23 mouse cellular contexts compared by ENCODE assay signal in the genomic region with DNA sequence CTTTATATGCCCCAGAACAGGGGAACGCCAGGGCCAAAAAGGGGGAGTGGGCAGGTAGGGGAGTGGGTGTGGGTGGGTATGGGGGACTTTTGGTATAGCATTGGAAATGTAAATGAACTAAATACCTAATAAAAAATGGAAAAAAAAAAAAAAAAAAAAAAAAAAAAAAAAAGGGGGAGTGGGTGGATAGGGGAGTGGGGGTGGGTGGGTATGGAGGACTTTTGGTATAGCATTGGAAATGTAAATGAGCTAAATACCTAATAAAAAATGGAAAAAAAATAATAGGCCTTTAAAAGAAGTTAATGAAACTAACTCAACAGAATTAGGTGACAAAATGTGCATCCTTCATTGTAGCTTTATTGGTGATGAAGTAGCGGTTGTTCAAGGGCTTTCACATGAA. TPM values are rescaled to one million over a fixed set of nuclear protein-coding genes. Genes with fewer than 3 reads are reported as not detected.
DNase-seq lines count a peak whose midpoint lies in the region; ATAC-seq lines count a peak whose summit lies in the region.
"Not testable (repeated sequence)": the region's sequence is repeated elsewhere in the genome, so short reads cannot be mapped to it uniquely, and the experiment has no call there.
"Had no signal": no experiment of that assay in that cellular context is flagged by ENCODE, and none has a peak within 500 bp of the region (broad histone marks: within the 10 kb centered on the region; RNA-seq: fewer than 3 reads in every experiment).

No protein-coding gene starts in this region.

- not testable (repeated sequence) for H3K4me3 ChIP-seq in embryonic facial prominence, embryonic 12.5 days; heart, embryonic 11.5 days (ENCODE audit: low read depth, low read length); hindbrain, embryonic 13.5 days; intestine, embryonic 14.5 days (ENCODE audit: low read depth, low read length); liver, embryonic 12.5 days; midbrain, embryonic 11.5 days (ENCODE audit: low read depth, low read length); midbrain, embryonic 16.5 days (ENCODE audit: low read depth, low read length); neural tube, embryonic 14.5 days (ENCODE audit: low read depth, low read length)

- not testable (repeated sequence) for H3K9me3 ChIP-seq in embryonic facial prominence, embryonic 12.5 days; heart, embryonic 11.5 days (replicated peaks; ENCODE audit: control insufficient read depth, low read length); hindbrain, embryonic 13.5 days; intestine, embryonic 14.5 days (ENCODE audit: control insufficient read depth, low read length); liver, embryonic 12.5 days (replicated peaks); midbrain, embryonic 11.5 days (ENCODE audit: control insufficient read depth, low read length); midbrain, embryonic 16.5 days (replicated peaks; ENCODE audit: control insufficient read depth, low read length, poor library complexity, severe bottlenecking); neural tube, embryonic 14.5 days (ENCODE audit: control insufficient read depth, low read length)

- H3K27ac ChIP-seq in embryonic facial prominence, embryonic 12.5 days; heart, embryonic 11.5 days (ENCODE audit: low read depth, low read length); hindbrain, embryonic 13.5 days; intestine, embryonic 14.5 days (ENCODE audit: low read depth); liver, embryonic 12.5 days; midbrain, embryonic 11.5 days (ENCODE audit: low read depth, low read length); midbrain, embryonic 16.5 days (ENCODE audit: low read length); neural tube, embryonic 14.5 days (ENCODE audit: low read depth, low read length): not testable (repeated sequence)

- H3K4me1 ChIP-seq in embryonic facial prominence, embryonic 12.5 days; heart, embryonic 11.5 days (ENCODE audit: control insufficient read depth, insufficient read depth, low read length); hindbrain, embryonic 13.5 days (replicated peaks); intestine, embryonic 14.5 days (replicated peaks; ENCODE audit: control insufficient read depth, insufficient read depth, low read length); liver, embryonic 12.5 days; midbrain, embryonic 11.5 days (ENCODE audit: control insufficient read depth, insufficient read depth, low read length); midbrain, embryonic 16.5 days (ENCODE audit: control insufficient read depth, insufficient read depth, low read length); neural tube, embryonic 14.5 days (ENCODE audit: control insufficient read depth, insufficient read depth, low read length): not testable (repeated sequence)

- not testable (repeated sequence) for H3K9ac ChIP-seq in embryonic facial prominence, embryonic 12.5 days; heart, embryonic 11.5 days (ENCODE audit: low read depth, low read length); hindbrain, embryonic 13.5 days; intestine, embryonic 14.5 days (ENCODE audit: low read length); liver, embryonic 12.5 days; midbrain, embryonic 11.5 days (ENCODE audit: low read length); midbrain, embryonic 16.5 days (ENCODE audit: low read depth, low read length); neural tube, embryonic 14.5 days (replicated peaks; ENCODE audit: low read depth, low read length)

- 0 out of 2 replicates have a peak, but pooled peaks have one; percentile 67 for ATAC-seq in embryonic facial prominence, embryonic 12.5 days (ENCODE audit: insufficient number of reproducible peaks, insufficient read depth, low FRiP score, low TSS enrichment)
- peak; percentile 77; the same call in 1 of the 2 replicates for ATAC-seq in heart, embryonic 11.5 days (replicated peaks; ENCODE audit: insufficient number of reproducible peaks, low FRiP score, low TSS enrichment)
- ATAC-seq in hindbrain, embryonic 13.5 days (ENCODE audit: low FRiP score) = peak; percentile 98
- ATAC-seq in intestine, embryonic 14.5 days (replicated peaks; ENCODE audit: low FRiP score, low TSS enrichment, low read depth) = peak; percentile 81
- peak; percentile 75; the same call in 1 of the 2 replicates for ATAC-seq in liver, embryonic 12.5 days
- ATAC-seq in midbrain, embryonic 11.5 days (ENCODE audit: low FRiP score) = peak; percentile 93
- 0 out of 2 replicates have a peak, but pooled peaks have one; percentile 75 for ATAC-seq in midbrain, embryonic 16.5 days
- peak; percentile 75 for ATAC-seq in neural tube, embryonic 14.5 days (ENCODE audit: low read depth)

- not testable (repeated sequence) for H3K4me2 ChIP-seq in embryonic facial prominence, embryonic 12.5 days (replicated peaks); heart, embryonic 11.5 days; hindbrain, embryonic 13.5 days; intestine, embryonic 14.5 days (ENCODE audit: low read length); liver, embryonic 12.5 days; midbrain, embryonic 11.5 days; midbrain, embryonic 16.5 days (ENCODE audit: low read length); neural tube, embryonic 14.5 days (ENCODE audit: low read depth, low read length)

- H3K27me3 ChIP-seq in embryonic facial prominence, embryonic 12.5 days; heart, embryonic 11.5 days (ENCODE audit: control insufficient read depth, insufficient read depth, low read length); hindbrain, embryonic 13.5 days; intestine, embryonic 14.5 days (replicated peaks; ENCODE audit: control insufficient read depth, insufficient read depth, low read length); liver, embryonic 12.5 days (replicated peaks); midbrain, embryonic 11.5 days (ENCODE audit: control insufficient read depth, insufficient read depth, low read length); midbrain, embryonic 16.5 days (ENCODE audit: control insufficient read depth, insufficient read depth, low read depth, low read length); neural tube, embryonic 14.5 days (ENCODE audit: control insufficient read depth, insufficient read depth, low read length): not testable (repeated sequence)

- WGBS in embryonic facial prominence, embryonic 12.5 days = 92% methylated on average over 1 of the region's 2 CpGs
- 93% methylated on average over 1 of the region's 2 CpGs for WGBS in heart, embryonic 11.5 days (ENCODE audit: insufficient replicate concordance)
- WGBS in hindbrain, embryonic 13.5 days = 98% methylated on average over 1 of the region's 2 CpGs
- WGBS in intestine, embryonic 14.5 days = 95% methylated on average over 1 of the region's 2 CpGs
- 85% methylated on average over 1 of the region's 2 CpGs for WGBS in liver, embryonic 12.5 days (ENCODE audit: insufficient replicate concordance)
- 91% methylated on average over 1 of the region's 2 CpGs for WGBS in midbrain, embryonic 11.5 days
- 100% methylated on average over 1 of the region's 2 CpGs for WGBS in midbrain, embryonic 16.5 days
- WGBS in neural tube, embryonic 14.5 days = 100% methylated on average over 1 of the region's 2 CpGs

- not testable (repeated sequence) for DNase-seq in intestine, embryonic 14.5 days (ENCODE audit: low spot score); midbrain, embryonic 11.5 days (ENCODE audit: low spot score, missing footprints)

- H3K36me3 ChIP-seq in embryonic facial prominence, embryonic 12.5 days; heart, embryonic 11.5 days (ENCODE audit: control insufficient read depth, insufficient read depth, low read length); hindbrain, embryonic 13.5 days; intestine, embryonic 14.5 days (ENCODE audit: control insufficient read depth, insufficient read depth, low read length); liver, embryonic 12.5 days; midbrain, embryonic 11.5 days (ENCODE audit: control insufficient read depth, insufficient read depth, low read length); midbrain, embryonic 16.5 days (ENCODE audit: control insufficient read depth, insufficient read depth, low read length); neural tube, embryonic 14.5 days (ENCODE audit: control insufficient read depth, insufficient read depth, low read length): not testable (repeated sequence)

RNA-seq across cellular contexts. Expression of a gene that starts 11.5 kb away (rescaled TPM):
- not detected in 2 replicates for polyA plus RNA-seq in embryonic facial prominence, embryonic 12.5 days (2016; fragmentation: Nextera tagmentation; extraction: Ambion mirVana)
- polyA plus RNA-seq in heart, embryonic 11.5 days (2014; fragmentation: Nextera tagmentation; extraction: Ambion mirVana) = not detected in 2 replicates
- polyA plus RNA-seq in hindbrain, embryonic 13.5 days (2015; fragmentation: Nextera tagmentation; extraction: Ambion mirVana) = not detected in 2 replicates
- polyA plus RNA-seq in intestine, embryonic 14.5 days (2014; fragmentation: Nextera tagmentation; extraction: Ambion mirVana) = not detected in 2 replicates
- not detected in 2 replicates for polyA plus RNA-seq in liver, embryonic 12.5 days (2016; fragmentation: Nextera tagmentation; extraction: Ambion mirVana)
- polyA plus RNA-seq in midbrain, embryonic 11.5 days (2014; fragmentation: Nextera tagmentation; extraction: Ambion mirVana) = not detected in 2 replicates
- not detected in 2 replicates for polyA plus RNA-seq in midbrain, embryonic 16.5 days (2015; fragmentation: Nextera tagmentation; extraction: Ambion mirVana)
- not detected in 2 replicates for polyA plus RNA-seq in neural tube, embryonic 14.5 days (2014; fragmentation: Nextera tagmentation; extraction: Ambion mirVana)
- polyA plus RNA-seq: activated CD4-positive, CD25-positive, alpha-beta regulatory T cell, adult 4 months; adrenal gland, adult 2 months; brain, embryonic 14.5 days; C2C12; forebrain, embryonic 15.5 days; frontal cortex, adult 2 months; heart, embryonic 10.5 days; intestine, postnatal 0 days; limb, embryonic 10.5 days; limb, embryonic 15.5 days; lung, adult 2 months; macrophage; small intestine, adult 2 months; stomach, embryonic 15.5 days had no signal

RNA-seq across cellular contexts. Expression of a gene that starts 14.4 kb away (rescaled TPM):
- not detected in 2 replicates for polyA plus RNA-seq in embryonic facial prominence, embryonic 12.5 days (2016; fragmentation: Nextera tagmentation; extraction: Ambion mirVana)
- polyA plus RNA-seq in heart, embryonic 11.5 days (2014; fragmentation: Nextera tagmentation; extraction: Ambion mirVana) = not detected in 2 replicates
- 0.21 and 0.22 TPM in 2 replicates for polyA plus RNA-seq in hindbrain, embryonic 13.5 days (2015; fragmentation: Nextera tagmentation; extraction: Ambion mirVana)
- not detected in 2 replicates for polyA plus RNA-seq in intestine, embryonic 14.5 days (2014; fragmentation: Nextera tagmentation; extraction: Ambion mirVana)
- polyA plus RNA-seq in liver, embryonic 12.5 days (2016; fragmentation: Nextera tagmentation; extraction: Ambion mirVana) = 0.05 TPM in 1 of 2 replicates, not detected in the other
- 0.07 TPM in 2 replicates for polyA plus RNA-seq in midbrain, embryonic 11.5 days (2014; fragmentation: Nextera tagmentation; extraction: Ambion mirVana)
- 0.19 and 0.21 TPM in 2 replicates for polyA plus RNA-seq in midbrain, embryonic 16.5 days (2015; fragmentation: Nextera tagmentation; extraction: Ambion mirVana)
- 0.27 and 0.35 TPM in 2 replicates for polyA plus RNA-seq in neural tube, embryonic 14.5 days (2014; fragmentation: Nextera tagmentation; extraction: Ambion mirVana)
- polyA plus RNA-seq: adrenal gland, adult 2 months; C2C12; embryonic facial prominence, embryonic 14.5 days; forebrain, embryonic 15.5 days; intestine, postnatal 0 days; limb, embryonic 15.5 days; lung, adult 2 months; macrophage; small intestine, adult 2 months; stomach, embryonic 15.5 days had no signal

RNA-seq across cellular contexts. Expression of a gene that starts 18.4 kb away (rescaled TPM):
- not detected in 2 replicates for polyA plus RNA-seq in embryonic facial prominence, embryonic 12.5 days (2016; fragmentation: Nextera tagmentation; extraction: Ambion mirVana)
- polyA plus RNA-seq in heart, embryonic 11.5 days (2014; fragmentation: Nextera tagmentation; extraction: Ambion mirVana) = not detected in 2 replicates
- not detected in 2 replicates for polyA plus RNA-seq in hindbrain, embryonic 13.5 days (2015; fragmentation: Nextera tagmentation; extraction: Ambion mirVana)
- not detected in 2 replicates for polyA plus RNA-seq in intestine, embryonic 14.5 days (2014; fragmentation: Nextera tagmentation; extraction: Ambion mirVana)
- polyA plus RNA-seq in liver, embryonic 12.5 days (2016; fragmentation: Nextera tagmentation; extraction: Ambion mirVana) = not detected in 2 replicates
- polyA plus RNA-seq in midbrain, embryonic 11.5 days (2014; fragmentation: Nextera tagmentation; extraction: Ambion mirVana) = not detected in 2 replicates
- polyA plus RNA-seq in midbrain, embryonic 16.5 days (2015; fragmentation: Nextera tagmentation; extraction: Ambion mirVana) = not detected in 2 replicates
- not detected in 2 replicates for polyA plus RNA-seq in neural tube, embryonic 14.5 days (2014; fragmentation: Nextera tagmentation; extraction: Ambion mirVana)
- polyA plus RNA-seq: activated CD4-positive, CD25-positive, alpha-beta regulatory T cell, adult 4 months; adrenal gland, adult 2 months; brain, embryonic 14.5 days; C2C12; embryonic facial prominence, embryonic 14.5 days; forebrain, embryonic 15.5 days; frontal cortex, adult 2 months; heart, embryonic 10.5 days; intestine, postnatal 0 days; limb, embryonic 10.5 days; limb, embryonic 15.5 days; lung, adult 2 months; macrophage; small intestine, adult 2 months; stomach, embryonic 15.5 days had no signal

RNA-seq across cellular contexts. Expression of a gene that starts 22.6 kb away (rescaled TPM):
- not detected in 2 replicates for polyA plus RNA-seq in embryonic facial prominence, embryonic 12.5 days (2016; fragmentation: Nextera tagmentation; extraction: Ambion mirVana)
- not detected in 2 replicates for polyA plus RNA-seq in heart, embryonic 11.5 days (2014; fragmentation: Nextera tagmentation; extraction: Ambion mirVana)
- polyA plus RNA-seq in hindbrain, embryonic 13.5 days (2015; fragmentation: Nextera tagmentation; extraction: Ambion mirVana) = not detected in 2 replicates
- not detected in 2 replicates for polyA plus RNA-seq in intestine, embryonic 14.5 days (2014; fragmentation: Nextera tagmentation; extraction: Ambion mirVana)
- polyA plus RNA-seq in liver, embryonic 12.5 days (2016; fragmentation: Nextera tagmentation; extraction: Ambion mirVana) = not detected in 2 replicates
- polyA plus RNA-seq in midbrain, embryonic 11.5 days (2014; fragmentation: Nextera tagmentation; extraction: Ambion mirVana) = not detected in 2 replicates
- polyA plus RNA-seq in midbrain, embryonic 16.5 days (2015; fragmentation: Nextera tagmentation; extraction: Ambion mirVana) = not detected in 2 replicates
- not detected in 2 replicates for polyA plus RNA-seq in neural tube, embryonic 14.5 days (2014; fragmentation: Nextera tagmentation; extraction: Ambion mirVana)
- polyA plus RNA-seq: activated CD4-positive, CD25-positive, alpha-beta regulatory T cell, adult 4 months; adrenal gland, adult 2 months; C2C12; embryonic facial prominence, embryonic 14.5 days; forebrain, embryonic 15.5 days; heart, embryonic 10.5 days; intestine, postnatal 0 days; limb, embryonic 10.5 days; limb, embryonic 15.5 days; lung, adult 2 months; macrophage; small intestine, adult 2 months; stomach, embryonic 15.5 days had no signal

RNA-seq across cellular contexts. Expression of a gene that starts 43.4 kb away (rescaled TPM):
- polyA plus RNA-seq in embryonic facial prominence, embryonic 12.5 days (2016; fragmentation: Nextera tagmentation; extraction: Ambion mirVana) = 46.1 and 47.6 TPM in 2 replicates
- 29.7 and 30.6 TPM in 2 replicates for polyA plus RNA-seq in heart, embryonic 11.5 days (2014; fragmentation: Nextera tagmentation; extraction: Ambion mirVana)
- polyA plus RNA-seq in hindbrain, embryonic 13.5 days (2015; fragmentation: Nextera tagmentation; extraction: Ambion mirVana) = 41.5 and 43.7 TPM in 2 replicates
- 41.7 and 45.6 TPM in 2 replicates for polyA plus RNA-seq in intestine, embryonic 14.5 days (2014; fragmentation: Nextera tagmentation; extraction: Ambion mirVana)
- polyA plus RNA-seq in liver, embryonic 12.5 days (2016; fragmentation: Nextera tagmentation; extraction: Ambion mirVana) = 15.9 and 16.9 TPM in 2 replicates
- 25.4 and 30.4 TPM in 2 replicates for polyA plus RNA-seq in midbrain, embryonic 11.5 days (2014; fragmentation: Nextera tagmentation; extraction: Ambion mirVana)
- 43.7 and 50.8 TPM in 2 replicates for polyA plus RNA-seq in midbrain, embryonic 16.5 days (2015; fragmentation: Nextera tagmentation; extraction: Ambion mirVana)
- polyA plus RNA-seq in neural tube, embryonic 14.5 days (2014; fragmentation: Nextera tagmentation; extraction: Ambion mirVana) = 40.1 and 43.7 TPM in 2 replicates
